In the genomic region with DNA sequence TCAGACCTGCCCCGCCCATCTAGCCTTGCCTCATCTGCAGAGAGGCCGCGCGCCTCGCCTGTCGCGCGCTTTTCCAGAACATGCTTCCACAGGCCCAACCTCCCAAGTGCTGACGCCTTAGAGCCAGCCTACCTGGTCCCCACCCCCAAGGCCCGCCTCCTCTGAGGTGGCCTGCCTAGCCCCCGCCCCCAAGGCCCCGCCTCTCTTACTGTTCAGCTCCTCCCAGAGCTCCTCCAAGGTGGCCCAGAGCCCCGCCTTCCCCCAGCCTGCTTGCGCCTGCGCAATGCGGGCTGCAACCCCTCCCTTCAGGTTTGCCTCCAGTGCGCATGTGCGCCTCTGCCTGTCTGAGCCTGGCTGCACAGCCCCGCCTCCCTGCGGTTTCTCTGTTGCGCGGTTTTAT, we compare ENCODE assay signal across 8 mouse cellular contexts. TPM values are rescaled to one million over a fixed set of nuclear protein-coding genes. Genes with fewer than 3 reads are reported as not detected.
A peak's percentile ranks its signal among the peaks of the same experiment; 100 is the strongest.
DNase-seq lines count a peak whose midpoint lies in the region; ATAC-seq lines count a peak whose summit lies in the region.

No protein-coding gene starts in this region.

- 40% methylated on average over 16 of the region's 22 CpGs for WGBS in heart, embryonic 11.5 days (ENCODE audit: insufficient replicate concordance)
- 47% methylated on average over 22 of the region's 22 CpGs for WGBS in kidney, embryonic 14.5 days
- 52% methylated on average over 22 of the region's 22 CpGs for WGBS in limb, embryonic 12.5 days
- 59% methylated on average over 20 of the region's 22 CpGs for WGBS in midbrain, embryonic 13.5 days

- peaks cover 9% of the 10 kb centered on the region; the same call in 1 of the 2 replicates for H3K9me3 ChIP-seq in heart, embryonic 11.5 days (replicated peaks; ENCODE audit: control insufficient read depth, low read length)
- peaks cover 18% of the 10 kb centered on the region for H3K9me3 ChIP-seq in kidney, embryonic 14.5 days (ENCODE audit: control insufficient read depth, low read length)
- H3K9me3 ChIP-seq in limb, embryonic 12.5 days = peaks cover 33% of the 10 kb centered on the region
- H3K9me3 ChIP-seq in midbrain, embryonic 13.5 days = peaks cover 13% of the 10 kb centered on the region; the same call in 1 of the 2 replicates

- no peak overlapping the region for H3K9ac ChIP-seq in heart, embryonic 11.5 days (ENCODE audit: low read depth, low read length)
- H3K9ac ChIP-seq in kidney, embryonic 14.5 days (ENCODE audit: low read depth, low read length) = no peak overlapping the region
- no peak overlapping the region for H3K9ac ChIP-seq in limb, embryonic 12.5 days (replicated peaks)
- H3K9ac ChIP-seq in midbrain, embryonic 13.5 days (replicated peaks) = no peak overlapping the region

- peak overlapping the region; percentile 52 for H3K4me3 ChIP-seq in heart, embryonic 11.5 days (ENCODE audit: low read depth, low read length)
- peak overlapping the region; percentile 44 for H3K4me3 ChIP-seq in kidney, embryonic 14.5 days (ENCODE audit: low read length)
- peak overlapping the region; percentile 49 for H3K4me3 ChIP-seq in limb, embryonic 12.5 days (replicated peaks)
- H3K4me3 ChIP-seq in midbrain, embryonic 13.5 days (replicated peaks) = peak overlapping the region; percentile 57

- ATAC-seq in heart, embryonic 11.5 days (replicated peaks; ENCODE audit: insufficient number of reproducible peaks, low FRiP score, low TSS enrichment) = peak; percentile 95
- ATAC-seq in kidney, embryonic 14.5 days (ENCODE audit: low FRiP score, low TSS enrichment) = peak; percentile 96
- peak; percentile 91 for ATAC-seq in limb, embryonic 12.5 days (ENCODE audit: insufficient number of reproducible peaks, insufficient read depth, low FRiP score, low TSS enrichment, low read depth)
- ATAC-seq in midbrain, embryonic 13.5 days = peak; percentile 91

- DNase-seq in c-Kit-positive CD71-negative TER-119-negative erythroid progenitor cells, embryonic 14.5 days (ENCODE audit: low read depth) = peak; percentile 77
- DNase-seq in fat pad, adult 2 months (ENCODE audit: extremely low read depth, low read depth, low spot score) = peak; percentile 21
- peak; percentile 89 for DNase-seq in right cerebral cortex, postnatal 4 days
- DNase-seq in urinary bladder, postnatal 4 days (ENCODE audit: low spot score in 2 of 2) = peak; percentile 94 to 95

- H3K4me2 ChIP-seq in heart, embryonic 11.5 days = peak overlapping the region; percentile 71
- H3K4me2 ChIP-seq in kidney, embryonic 14.5 days (replicated peaks; ENCODE audit: low read depth, low read length) = peak overlapping the region; percentile 52
- peak overlapping the region; percentile 62 for H3K4me2 ChIP-seq in limb, embryonic 12.5 days
- H3K4me2 ChIP-seq in midbrain, embryonic 13.5 days (replicated peaks) = peak overlapping the region; percentile 67

- no peaks in the 10 kb centered on the region for H3K36me3 ChIP-seq in heart, embryonic 11.5 days (ENCODE audit: control insufficient read depth, insufficient read depth, low read length)
- H3K36me3 ChIP-seq in kidney, embryonic 14.5 days (ENCODE audit: control insufficient read depth, insufficient read depth, low read length) = no peaks in the 10 kb centered on the region
- H3K36me3 ChIP-seq in limb, embryonic 12.5 days = peaks cover 5% of the 10 kb centered on the region
- no peaks in the 10 kb centered on the region for H3K36me3 ChIP-seq in midbrain, embryonic 13.5 days

- H3K27ac ChIP-seq in heart, embryonic 11.5 days (ENCODE audit: low read depth, low read length) = no peak overlapping the region
- no peak overlapping the region for H3K27ac ChIP-seq in kidney, embryonic 14.5 days (ENCODE audit: low read depth, low read length)
- no peak overlapping the region for H3K27ac ChIP-seq in limb, embryonic 12.5 days
- H3K27ac ChIP-seq in midbrain, embryonic 13.5 days = no peak overlapping the region

- no peaks in the 10 kb centered on the region for H3K4me1 ChIP-seq in heart, embryonic 11.5 days (ENCODE audit: control insufficient read depth, insufficient read depth, low read length)
- no peaks in the 10 kb centered on the region for H3K4me1 ChIP-seq in kidney, embryonic 14.5 days (ENCODE audit: control insufficient read depth, insufficient read depth, low read length)
- H3K4me1 ChIP-seq in limb, embryonic 12.5 days (replicated peaks) = peaks cover 7% of the 10 kb centered on the region; the same call in 1 of the 2 replicates
- H3K4me1 ChIP-seq in midbrain, embryonic 13.5 days (replicated peaks) = no peaks in the 10 kb centered on the region

- H3K27me3 ChIP-seq in heart, embryonic 11.5 days (ENCODE audit: control insufficient read depth, insufficient read depth, low read length) = no peaks in the 10 kb centered on the region
- no peaks in the 10 kb centered on the region for H3K27me3 ChIP-seq in kidney, embryonic 14.5 days (ENCODE audit: control insufficient read depth, insufficient read depth, low read length)
- no peaks in the 10 kb centered on the region for H3K27me3 ChIP-seq in limb, embryonic 12.5 days
- H3K27me3 ChIP-seq in midbrain, embryonic 13.5 days = no peaks in the 10 kb centered on the region

RNA-seq across cellular contexts. Expression of gene Peg10, which starts 2.0 kb away (rescaled TPM):
- 9.1 and 11.6 TPM in 2 replicates for polyA plus RNA-seq in heart, embryonic 11.5 days (2014; fragmentation: Nextera tagmentation; extraction: Ambion mirVana)
- polyA plus RNA-seq in kidney, embryonic 14.5 days (2014; fragmentation: Nextera tagmentation; extraction: Ambion mirVana) = 7.9 and 12.5 TPM in 2 replicates
- 9.1 and 11.4 TPM in 2 replicates for polyA plus RNA-seq in limb, embryonic 12.5 days (2016; fragmentation: Nextera tagmentation; extraction: Ambion mirVana)
- polyA plus RNA-seq in midbrain, embryonic 13.5 days (2015; fragmentation: Nextera tagmentation; extraction: Ambion mirVana) = 7.3 and 10.0 TPM in 2 replicates

RNA-seq across cellular contexts. Expression of gene Sgce, which starts 2.1 kb away (rescaled TPM):
- 52.7 and 56.2 TPM in 2 replicates for polyA plus RNA-seq in heart, embryonic 11.5 days (2014; fragmentation: Nextera tagmentation; extraction: Ambion mirVana)
- 35.4 and 40.1 TPM in 2 replicates for polyA plus RNA-seq in kidney, embryonic 14.5 days (2014; fragmentation: Nextera tagmentation; extraction: Ambion mirVana)
- polyA plus RNA-seq in limb, embryonic 12.5 days (2016; fragmentation: Nextera tagmentation; extraction: Ambion mirVana) = 57.5 TPM in 2 replicates
- 61.6 and 68.2 TPM in 2 replicates for polyA plus RNA-seq in midbrain, embryonic 13.5 days (2015; fragmentation: Nextera tagmentation; extraction: Ambion mirVana)

Comparison
In these comparisons a context has a peak if more than half of its experiments do, and no peak if none do; other contexts are left out.
1. DNase-seq: peak in every context shown above with its lines; median percentile 94 in urinary bladder, postnatal 4 days; 89 in right cerebral cortex, postnatal 4 days; 77 in c-Kit-positive CD71-negative TER-119-negative erythroid progenitor cells, embryonic 14.5 days; 21 in fat pad, adult 2 months.